Mouse (Mus musculus): ENCODE results near the gene Slc3a1.

GRCm38 (mm10) chr17:85096396-85096795, 68.2 kb downstream of the Slc3a1 start:
- TF ChIP-seq CTCF (IDR thresholded peaks at IDR 0.05; ENCODE audit: control insufficient read depth, insufficient read depth, insufficient replicate concordance, low read depth, low read length) (no peak), POLR2A (IDR thresholded peaks at IDR 0.05; ENCODE audit: control insufficient read depth, low read depth, low read length) (no peak)

Measured in testis, adult 2 months (tissue).